9 mouse cellular contexts compared by ENCODE assay signal in genomic region chr11:101176117-101176691, GRCm38 (mm10). TPM values are rescaled to one million over a fixed set of nuclear protein-coding genes. Genes with fewer than 3 reads are reported as not detected.
DNase-seq lines count a peak whose midpoint lies in the region; ATAC-seq and TF ChIP-seq lines count a peak whose summit lies in the region.
"Had no signal": no experiment of that assay in that cellular context is flagged by ENCODE, and none has a peak within 500 bp of the region (broad histone marks: within the 10 kb centered on the region; RNA-seq: fewer than 3 reads in every experiment).

No protein-coding gene starts in this region.

- peak overlapping the region; percentile 42 for H3K4me3 ChIP-seq in kidney, embryonic 16.5 days (ENCODE audit: low read length)
- peak overlapping the region; percentile 27 for H3K4me3 ChIP-seq in bone marrow macrophage, adult 2 months (ENCODE audit: insufficient read depth, low read length)
- peak overlapping the region; percentile 28 for H3K4me3 ChIP-seq in forebrain, embryonic 14.5 days (ENCODE audit: low read depth, low read length)
- H3K4me3 ChIP-seq in kidney, postnatal 0 days (replicated peaks; ENCODE audit: low read depth, low read length) = peak overlapping the region; percentile 18

- H3K9ac ChIP-seq in kidney, embryonic 16.5 days (replicated peaks; ENCODE audit: low read length) = peak overlapping the region; percentile 22
- peak overlapping the region; percentile 49 for H3K9ac ChIP-seq in forebrain, embryonic 14.5 days (ENCODE audit: low read length)
- H3K9ac ChIP-seq in kidney, postnatal 0 days (ENCODE audit: low read depth, low read length) = no peak overlapping the region

- 0% methylated on average over 25 of the region's 25 CpGs for WGBS in kidney, embryonic 16.5 days
- WGBS in forebrain, embryonic 14.5 days = under 1% methylated on average over 25 of the region's 25 CpGs
- under 1% methylated on average over 25 of the region's 25 CpGs for WGBS in kidney, postnatal 0 days

- peaks cover 20% of the 10 kb centered on the region for H3K27me3 ChIP-seq in kidney, embryonic 16.5 days (ENCODE audit: insufficient read depth, low read length)
- H3K27me3 ChIP-seq in forebrain, embryonic 14.5 days (replicated peaks; ENCODE audit: control insufficient read depth, insufficient read depth, low read length) = peaks cover 51% of the 10 kb centered on the region
- H3K27me3 ChIP-seq in kidney, postnatal 0 days (ENCODE audit: insufficient read depth, low read length) = no peaks in the 10 kb centered on the region

- DNase-seq in kidney, adult 9 months = no peak
- DNase-seq in forebrain, embryonic 14.5 days (ENCODE audit: low spot score) = peak; percentile 42
- DNase-seq in kidney, postnatal 0 days (ENCODE audit: low spot score) = peak; percentile 76
- peak; percentile 57 for DNase-seq in lung, postnatal 4 days
- DNase-seq in urinary bladder, postnatal 36 days (ENCODE audit: low spot score in 2 of 2) = no peak

- ATAC-seq in kidney, embryonic 16.5 days (ENCODE audit: low FRiP score, low TSS enrichment) = no peak
- no peak for ATAC-seq in forebrain, embryonic 14.5 days
- no peak for ATAC-seq in kidney, postnatal 0 days (replicated peaks; ENCODE audit: low FRiP score, low read depth)
- no peak for ATAC-seq in megakaryocyte-erythroid progenitor cell, adult 5-6 weeks (replicated peaks; ENCODE audit: low FRiP score, low TSS enrichment, poor library complexity, severe bottlenecking)

- peaks cover 59% of the 10 kb centered on the region for H3K4me1 ChIP-seq in kidney, embryonic 16.5 days (ENCODE audit: insufficient read depth, low read length)
- H3K4me1 ChIP-seq in bone marrow macrophage, adult 2 months (ENCODE audit: control insufficient read depth, insufficient read depth, low read length) = peaks cover 16% of the 10 kb centered on the region
- peaks cover 22% of the 10 kb centered on the region for H3K4me1 ChIP-seq in forebrain, embryonic 14.5 days (ENCODE audit: control insufficient read depth, insufficient read depth, low read length)
- H3K4me1 ChIP-seq in kidney, postnatal 0 days (replicated peaks; ENCODE audit: insufficient read depth, low read length) = peaks cover 20% of the 10 kb centered on the region

- H3K36me3 ChIP-seq in kidney, embryonic 16.5 days (ENCODE audit: insufficient read depth, low read length) = no peaks in the 10 kb centered on the region
- no peaks in the 10 kb centered on the region for H3K36me3 ChIP-seq in forebrain, embryonic 14.5 days (ENCODE audit: control insufficient read depth, insufficient read depth, low read length)
- no peaks in the 10 kb centered on the region for H3K36me3 ChIP-seq in kidney, postnatal 0 days (ENCODE audit: insufficient read depth, low read length)

- H3K27ac ChIP-seq in kidney, embryonic 16.5 days (ENCODE audit: low read length) = no peak overlapping the region
- H3K27ac ChIP-seq in bone marrow macrophage, adult 2 months (ENCODE audit: insufficient read depth, low read depth, low read length) = no peak overlapping the region
- H3K27ac ChIP-seq in forebrain, embryonic 14.5 days (ENCODE audit: low read depth, low read length) = no peak overlapping the region
- no peak overlapping the region for H3K27ac ChIP-seq in kidney, postnatal 0 days
- H3K27ac ChIP-seq: macrophage had no signal

- TF ChIP-seq POLR2A in bone marrow macrophage, adult 2 months (IDR thresholded peaks at IDR 0.05; ENCODE audit: borderline replicate concordance, low read depth, low read length) = no peak

- H3K9me3 ChIP-seq in kidney, embryonic 16.5 days (ENCODE audit: low read length) = no peaks in the 10 kb centered on the region
- no peaks in the 10 kb centered on the region for H3K9me3 ChIP-seq in forebrain, embryonic 14.5 days (replicated peaks; ENCODE audit: control insufficient read depth, low read length)
- no peaks in the 10 kb centered on the region for H3K9me3 ChIP-seq in kidney, postnatal 0 days (replicated peaks; ENCODE audit: low read length)

- H3K4me2 ChIP-seq in kidney, embryonic 16.5 days (replicated peaks; ENCODE audit: low read depth, low read length) = peak overlapping the region; percentile 96
- peak overlapping the region; percentile 54 for H3K4me2 ChIP-seq in forebrain, embryonic 14.5 days (ENCODE audit: low read length)
- peak overlapping the region; percentile 65 for H3K4me2 ChIP-seq in kidney, postnatal 0 days (ENCODE audit: low read length)

- no peak for TF ChIP-seq CTCF in bone marrow macrophage, adult 2 months (IDR thresholded peaks at IDR 0.05; ENCODE audit: low read depth, low read length)
- peak; percentile 55 for TF ChIP-seq CTCF in kidney, postnatal 0 days (IDR thresholded peaks at IDR 0.05; ENCODE audit: low read depth)

RNA-seq across cellular contexts. Expression of gene Ccr10, which starts 1.0 kb away (rescaled TPM):
- 0.50 and 0.76 TPM in 2 replicates for polyA plus RNA-seq in kidney, embryonic 16.5 days (2015; fragmentation: Nextera tagmentation; extraction: Ambion mirVana)
- polyA plus RNA-seq in bone marrow macrophage, adult 2 months (2012; ENCODE audit: insufficient read depth, insufficient read length, missing spikeins) = not detected in 2 replicates
- polyA plus RNA-seq in forebrain, embryonic 14.5 days (2014; fragmentation: Nextera tagmentation; extraction: Ambion mirVana) = 0.10 TPM in 1 of 2 replicates, not detected in the other
- polyA plus RNA-seq in kidney, postnatal 0 days (2015; fragmentation: Nextera tagmentation; extraction: Ambion mirVana) = 0.36 and 0.45 TPM in 2 replicates
- not detected in 2 replicates for total RNA-seq in megakaryocyte-erythroid progenitor cell, adult 5-6 weeks (2014; fragmentation: Nextera tagmentation)
- total RNA-seq in megakaryocyte-erythroid progenitor cell, adult 5-6 weeks (2017) = not detected in 2 replicates
- polyA plus RNA-seq: macrophage had no signal

RNA-seq across cellular contexts. Expression of gene Plekhh3, which starts 5.1 kb away (rescaled TPM):
- polyA plus RNA-seq in kidney, embryonic 16.5 days (2015; fragmentation: Nextera tagmentation; extraction: Ambion mirVana) = 18.7 and 19.2 TPM in 2 replicates
- 4.3 and 6.4 TPM in 2 replicates for polyA plus RNA-seq in bone marrow macrophage, adult 2 months (2012; ENCODE audit: insufficient read depth, insufficient read length, missing spikeins)
- polyA plus RNA-seq in forebrain, embryonic 14.5 days (2014; fragmentation: Nextera tagmentation; extraction: Ambion mirVana) = 4.6 and 5.5 TPM in 2 replicates
- polyA plus RNA-seq in kidney, postnatal 0 days (2015; fragmentation: Nextera tagmentation; extraction: Ambion mirVana) = 14.1 and 16.6 TPM in 2 replicates
- not detected in 2 replicates for total RNA-seq in megakaryocyte-erythroid progenitor cell, adult 5-6 weeks (2014; fragmentation: Nextera tagmentation)
- total RNA-seq in megakaryocyte-erythroid progenitor cell, adult 5-6 weeks (2017) = not detected in 2 replicates

RNA-seq across cellular contexts. Expression of gene Cntnap1, which starts 5.9 kb away (rescaled TPM):
- 2.2 TPM in 2 replicates for polyA plus RNA-seq in kidney, embryonic 16.5 days (2015; fragmentation: Nextera tagmentation; extraction: Ambion mirVana)
- polyA plus RNA-seq in bone marrow macrophage, adult 2 months (2012; ENCODE audit: insufficient read depth, insufficient read length, missing spikeins) = 2.5 and 3.2 TPM in 2 replicates
- 0.39 and 0.48 TPM in 2 replicates for polyA plus RNA-seq in forebrain, embryonic 14.5 days (2014; fragmentation: Nextera tagmentation; extraction: Ambion mirVana)
- polyA plus RNA-seq in kidney, postnatal 0 days (2015; fragmentation: Nextera tagmentation; extraction: Ambion mirVana) = 0.75 and 0.78 TPM in 2 replicates
- not detected in 2 replicates for total RNA-seq in megakaryocyte-erythroid progenitor cell, adult 5-6 weeks (2014; fragmentation: Nextera tagmentation)
- total RNA-seq in megakaryocyte-erythroid progenitor cell, adult 5-6 weeks (2017) = 0.15 TPM in 1 of 2 replicates, not detected in the other

RNA-seq across cellular contexts. Expression of gene Tubg2, which starts 20.5 kb away (rescaled TPM):
- polyA plus RNA-seq in kidney, embryonic 16.5 days (2015; fragmentation: Nextera tagmentation; extraction: Ambion mirVana) = 4.2 and 4.5 TPM in 2 replicates
- not detected in 2 replicates for polyA plus RNA-seq in bone marrow macrophage, adult 2 months (2012; ENCODE audit: insufficient read depth, insufficient read length, missing spikeins)
- 27.4 and 31.9 TPM in 2 replicates for polyA plus RNA-seq in forebrain, embryonic 14.5 days (2014; fragmentation: Nextera tagmentation; extraction: Ambion mirVana)
- 4.3 and 4.9 TPM in 2 replicates for polyA plus RNA-seq in kidney, postnatal 0 days (2015; fragmentation: Nextera tagmentation; extraction: Ambion mirVana)
- not detected in 2 replicates for total RNA-seq in megakaryocyte-erythroid progenitor cell, adult 5-6 weeks (2014; fragmentation: Nextera tagmentation)
- not detected in 2 replicates for total RNA-seq in megakaryocyte-erythroid progenitor cell, adult 5-6 weeks (2017)

RNA-seq across cellular contexts. Expression of gene Ezh1, which starts 50.1 kb away (rescaled TPM):
- polyA plus RNA-seq in kidney, embryonic 16.5 days (2015; fragmentation: Nextera tagmentation; extraction: Ambion mirVana) = 25.1 and 29.5 TPM in 2 replicates
- 48.6 and 52.5 TPM in 2 replicates for polyA plus RNA-seq in bone marrow macrophage, adult 2 months (2012; ENCODE audit: insufficient read depth, insufficient read length, missing spikeins)
- polyA plus RNA-seq in forebrain, embryonic 14.5 days (2014; fragmentation: Nextera tagmentation; extraction: Ambion mirVana) = 16.1 and 22.4 TPM in 2 replicates
- 18.6 and 20.3 TPM in 2 replicates for polyA plus RNA-seq in kidney, postnatal 0 days (2015; fragmentation: Nextera tagmentation; extraction: Ambion mirVana)
- 18.2 and 20.6 TPM in 2 replicates for total RNA-seq in megakaryocyte-erythroid progenitor cell, adult 5-6 weeks (2014; fragmentation: Nextera tagmentation)
- 13.8 and 20.3 TPM in 2 replicates for total RNA-seq in megakaryocyte-erythroid progenitor cell, adult 5-6 weeks (2017)

Comparison
In these comparisons a context has a peak if more than half of its experiments do, and no peak if none do; other contexts are left out.
1. DNase-seq: peak in forebrain, embryonic 14.5 days (single experiment), kidney, postnatal 0 days (single experiment) and lung, postnatal 4 days (2 of 2); none in kidney, adult 9 months (single experiment) and urinary bladder, postnatal 36 days (0 of 2).
2. Peak in every context shown above with its lines, with median percentiles within 50 percentile points of each other: H3K4me2 ChIP-seq and H3K4me3 ChIP-seq.